Mouse (Mus musculus) megakaryocyte, embryonic 14.5 days (primary cell): ENCODE data around the gene Ncaph2. TPM values are rescaled to one million over a fixed set of nuclear protein-coding genes. Genes with fewer than 3 reads are reported as not detected.

ENCODE experiments used
- H3K27me3 ChIP-seq: replicated peaks from 2 replicates; pipeline ENCODE3; 2012; ENCODE audit warnings: inconsistent platforms
- H3K36me3 ChIP-seq: replicated peaks from 2 replicates; pipeline ENCODE3; 2012; ENCODE audit warnings: low read length, inconsistent platforms, mixed read lengths
- H3K4me1 ChIP-seq: 2 replicates; pipeline ENCODE4 v1.6.1; 2012; ENCODE audit warnings: inconsistent platforms
- H3K4me3 ChIP-seq: replicated peaks from 2 replicates; pipeline ENCODE3; 2012; ENCODE audit warnings: moderate library complexity, mild to moderate bottlenecking, inconsistent platforms
- H3K9me3 ChIP-seq: 2 replicates; pipeline ENCODE4 v1.6.1; 2012; ENCODE audit warnings: inconsistent platforms
- FLI1 ChIP-seq: IDR thresholded peaks from 2 replicates; pipeline ENCODE4 v1.6.1; 2012; ENCODE audit warnings: low read length, inconsistent platforms, mixed read lengths
- GATA1 ChIP-seq: IDR thresholded peaks from 3 replicates; pipeline ENCODE4 v1.6.1; 2012; ENCODE audit warnings: mixed read lengths, low read length, inconsistent platforms, borderline replicate concordance
- polyA plus RNA-seq: library from polyadenylated mRNA; stranded (reverse); fragments of >175 nt; gene quantifications from 2 replicates; pipeline ENCODE4 v1.2.3, GENCODE M21; 2012; ENCODE audit warnings: low replicate concordance; ENCODE audit not compliant: insufficient read depth

The Ncaph2 gene
- polyA plus RNA-seq, 1 experiment = 44.6 TPM

- TF ChIP-seq GATA1 (no peak), FLI1 (no peak)
- H3K9me3 ChIP-seq = no peaks in the 10 kb centered on the region
- H3K4me3 ChIP-seq = peak overlapping the region; percentile 90
- no peaks in the 10 kb centered on the region for H3K36me3 ChIP-seq
- peaks cover 34% of the 10 kb centered on the region for H3K27me3 ChIP-seq
- H3K4me1 ChIP-seq = peaks cover 47% of the 10 kb centered on the region
These were observed 22.7 kb downstream of the Ncaph2 start for GRCm38 (mm10) chr15:89377938-89378828.

DNA sequence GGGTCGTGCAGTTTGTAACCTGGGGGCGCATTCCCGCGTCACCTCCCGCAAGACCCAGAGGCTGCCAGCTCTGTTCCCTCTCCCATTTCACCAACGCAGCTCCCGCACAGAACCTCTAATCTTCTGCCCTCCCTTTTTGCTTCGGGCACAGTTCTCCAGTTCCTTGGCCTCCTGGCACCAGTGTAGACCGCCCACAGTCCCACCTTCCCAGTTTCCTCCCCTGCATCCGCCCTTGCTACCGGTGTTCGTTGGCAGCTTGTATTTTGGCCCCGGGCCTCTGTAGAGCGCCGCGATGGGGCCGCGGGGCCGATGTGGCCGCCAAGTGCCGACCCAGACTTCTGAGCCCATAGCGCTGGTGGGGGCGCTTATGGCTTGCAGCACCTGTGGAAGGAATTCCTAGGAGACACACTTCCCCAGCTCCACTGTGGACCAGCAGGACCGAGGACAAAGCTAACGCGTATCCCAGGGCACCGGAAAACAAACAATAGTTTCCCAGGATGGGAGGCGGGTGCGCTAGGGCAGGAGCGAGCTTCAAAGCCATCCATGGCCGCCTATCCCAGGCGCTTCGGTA is 23.4 kb downstream of the Ncaph2 start, which contains the start of gene Odf3b:
Gene Odf3b (minus strand): TSS at position 452 of the 571 bp plus-strand sequence.
- Histone ChIP-seq H3K4me3 (peak within 1 kb of the TSS; percentile 90), H3K27me3 (peaks cover 37% of the 10 kb centered on the region), H3K9me3 (no peaks in the 10 kb centered on the region), H3K36me3 (no peaks in the 10 kb centered on the region), H3K4me1 (peaks cover 43% of the 10 kb centered on the region)
- no peak for TF ChIP-seq GATA1
- TF ChIP-seq FLI1 = no peak

GRCm38 (mm10) chr15:89379429-89379828 is 23.9 kb downstream of the Ncaph2 start:
- Histone ChIP-seq H3K36me3 (no peaks in the 10 kb centered on the region), H3K27me3 (peaks cover 42% of the 10 kb centered on the region), H3K4me3 (peak overlapping the region; percentile 90), H3K9me3 (no peaks in the 10 kb centered on the region), H3K4me1 (peaks cover 37% of the 10 kb centered on the region)
- TF ChIP-seq GATA1 (no peak), FLI1 (no peak)

- Histone ChIP-seq H3K4me3 (no peak within 1 kb of the TSS), H3K27me3 (peaks cover 62% of the 10 kb centered on the region), H3K4me1 (peaks cover 6% of the 10 kb centered on the region), H3K9me3 (no peaks in the 10 kb centered on the region), H3K36me3 (no peaks in the 10 kb centered on the region)
- no peak for TF ChIP-seq FLI1
- no peak for TF ChIP-seq GATA1
These were observed 29.1 kb downstream of the Ncaph2 start, which contains the start of gene Klhdc7b for GRCm38 (mm10) chr15:89384617-89385016. TSS of gene Klhdc7b (plus strand) at chr15:89384917.

- Histone ChIP-seq H3K9me3 (no peaks in the 10 kb centered on the region), H3K36me3 (no peaks in the 10 kb centered on the region)
These were observed 31.6 kb downstream of the Ncaph2 start for GRCm38 (mm10) chr15:89387127-89387526.

DNA sequence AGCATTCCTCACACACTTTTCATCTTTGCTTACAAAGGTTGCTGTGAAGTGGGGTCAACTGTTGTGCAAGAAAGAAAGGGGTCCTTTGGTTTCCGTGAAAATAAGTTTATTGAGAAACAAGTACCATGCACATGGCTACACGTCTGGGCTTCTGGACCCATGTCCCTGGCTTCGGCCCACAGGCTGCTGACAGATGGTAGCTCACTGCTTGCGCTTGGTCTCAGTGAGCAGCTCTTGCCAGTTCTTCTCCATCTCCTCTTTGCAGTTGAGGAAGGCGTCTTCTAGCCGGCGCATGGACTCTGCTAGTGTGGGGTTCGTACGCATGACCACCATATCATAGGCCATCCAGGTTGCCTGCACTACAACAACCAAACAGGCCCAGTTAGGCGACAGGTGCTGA is 34.6 kb downstream of the Ncaph2 start:
- TF ChIP-seq FLI1 (no peak), GATA1 (no peak)
- H3K27me3 ChIP-seq = peaks cover 57% of the 10 kb centered on the region

More at GRCm38 (mm10) chr15:89387127-89387526, 31.6 kb downstream of the Ncaph2 start:
- TF ChIP-seq FLI1 = no peak
- no peak for TF ChIP-seq GATA1
- Histone ChIP-seq H3K27me3 (peaks cover 74% of the 10 kb centered on the region), H3K4me1 (peaks cover 5% of the 10 kb centered on the region; the same call in 1 of the 2 replicates), H3K4me3 (no peak overlapping the region)

GRCm38 (mm10) chr15:89396883-89397282 is 41.4 kb downstream of the Ncaph2 start:
- H3K9me3 ChIP-seq = no peaks in the 10 kb centered on the region
- TF ChIP-seq GATA1 (no peak), FLI1 (no peak)
- peaks cover 17% of the 10 kb centered on the region for H3K27me3 ChIP-seq
- H3K4me1 ChIP-seq = peaks cover 22% of the 10 kb centered on the region
- no peak overlapping the region for H3K4me3 ChIP-seq
- no peaks in the 10 kb centered on the region for H3K36me3 ChIP-seq

More for the DNA sequence above, 34.6 kb downstream of the Ncaph2 start:
- Histone ChIP-seq H3K36me3 (no peaks in the 10 kb centered on the region), H3K9me3 (no peaks in the 10 kb centered on the region), H3K4me3 (no peak overlapping the region), H3K4me1 (peaks cover 13% of the 10 kb centered on the region)

- Histone ChIP-seq H3K9me3 (0 out of 2 replicates have a peak, but pooled peaks cover 3% of the 10 kb centered on the region), H3K4me1 (peaks cover 14% of the 10 kb centered on the region), H3K27me3 (peaks cover 14% of the 10 kb centered on the region), H3K36me3 (no peaks in the 10 kb centered on the region), H3K4me3 (no peak overlapping the region)
- TF ChIP-seq GATA1 = no peak
- TF ChIP-seq FLI1 = no peak
These were observed 42.6 kb downstream of the Ncaph2 start for GRCm38 (mm10) chr15:89398146-89398545.

DNA sequence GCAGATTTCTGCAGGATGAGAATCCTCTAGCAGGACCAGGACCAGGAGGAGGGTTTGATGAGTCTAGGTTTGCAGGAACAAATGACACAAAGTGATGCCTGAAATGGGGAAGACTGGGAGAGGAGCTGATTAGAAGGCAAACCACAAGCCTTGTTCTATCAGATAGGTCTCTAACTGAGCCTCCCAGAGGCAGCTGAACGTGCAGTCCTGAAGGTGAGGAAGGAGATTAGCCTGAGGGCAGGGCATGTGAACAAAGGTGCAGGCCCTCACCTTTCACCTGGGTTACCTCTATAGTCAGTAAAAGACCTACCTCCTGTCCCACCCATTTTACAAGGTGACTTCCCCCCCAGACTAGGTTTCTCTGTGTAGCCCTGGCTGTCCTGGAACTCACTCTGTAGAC is 44.2 kb downstream of the Ncaph2 start:
- H3K9me3 ChIP-seq = peaks cover 7% of the 10 kb centered on the region; the same call in 1 of the 2 replicates
- peaks cover 14% of the 10 kb centered on the region for H3K4me1 ChIP-seq
- TF ChIP-seq FLI1 = no peak
- TF ChIP-seq GATA1 = no peak

DNA sequence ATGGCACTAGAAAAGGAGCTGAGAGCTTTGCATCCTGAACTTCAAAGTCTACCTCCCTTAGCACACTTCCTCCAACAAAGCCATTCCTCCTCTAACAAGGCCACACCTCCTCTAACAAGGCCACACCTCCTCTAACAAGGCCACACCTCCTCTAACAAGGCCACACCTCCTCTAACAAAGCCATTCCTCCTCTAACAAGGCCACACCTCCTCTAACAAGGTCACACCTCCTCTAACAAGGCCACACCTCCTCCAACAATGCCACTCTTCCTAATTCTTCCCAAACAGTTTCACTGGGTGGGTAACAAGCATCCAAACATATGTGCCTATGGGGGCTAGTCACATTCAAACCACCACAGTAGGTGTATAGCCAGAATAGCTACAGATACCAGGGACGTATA is 47.0 kb downstream of the Ncaph2 start:
- peaks cover 14% of the 10 kb centered on the region for H3K4me1 ChIP-seq
- no peak for TF ChIP-seq GATA1
- no peak for TF ChIP-seq FLI1
- H3K27me3 ChIP-seq = no peaks in the 10 kb centered on the region
- peaks cover 19% of the 10 kb centered on the region for H3K9me3 ChIP-seq
- no peaks in the 10 kb centered on the region for H3K36me3 ChIP-seq
- H3K4me3 ChIP-seq = no peak overlapping the region

More for the DNA sequence above, 44.2 kb downstream of the Ncaph2 start:
- no peak overlapping the region for H3K4me3 ChIP-seq
- no peaks in the 10 kb centered on the region for H3K36me3 ChIP-seq
- H3K27me3 ChIP-seq = peaks cover 11% of the 10 kb centered on the region
